Mouse (Mus musculus): ENCODE data around the gene Rnls.

DNA sequence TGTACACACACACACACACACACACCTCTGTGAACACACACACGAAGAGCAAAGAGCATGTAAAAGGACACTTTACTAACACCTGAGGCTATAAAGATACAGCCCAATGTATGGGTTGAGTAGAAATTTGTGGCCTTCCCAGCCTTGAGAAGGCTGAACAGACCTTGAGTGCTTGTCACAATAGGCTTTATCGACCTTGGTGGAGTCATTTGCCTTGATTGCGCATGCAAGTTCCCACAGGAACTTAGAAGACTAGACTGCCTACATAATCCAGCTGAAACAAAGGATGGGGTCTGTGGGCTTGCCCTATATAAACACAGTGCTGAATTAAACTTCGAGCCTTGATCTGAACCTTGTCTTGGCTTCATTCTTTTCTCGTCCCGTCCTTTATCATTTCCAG, 288.2 kb downstream of the Rnls start:
- no peak for TF ChIP-seq CTCF (IDR thresholded peaks at IDR 0.05; ENCODE audit: low read depth)
- TF ChIP-seq EP300 (IDR thresholded peaks at IDR 0.05; ENCODE audit: low read depth): no peak
